Comparison of ENCODE assay signal across 19 mouse cellular contexts in genomic region chr5:144271772-144272171, GRCm38 (mm10). TPM values are rescaled to one million over a fixed set of nuclear protein-coding genes. Genes with fewer than 3 reads are reported as not detected.
DNase-seq lines count a peak whose midpoint lies in the region; ATAC-seq and TF ChIP-seq lines count a peak whose summit lies in the region.
"Had no signal": no experiment of that assay in that cellular context is flagged by ENCODE, and none has a peak within 500 bp of the region (broad histone marks: within the 10 kb centered on the region; RNA-seq: fewer than 3 reads in every experiment).

No protein-coding gene starts in this region.

- no peak for ATAC-seq in heart, embryonic 14.5 days (ENCODE audit: insufficient number of reproducible peaks, insufficient read depth, low FRiP score, low read depth)
- peak; percentile 29; the same call in 1 of the 2 replicates for ATAC-seq in stomach, embryonic 15.5 days (ENCODE audit: insufficient read depth, low FRiP score, low read depth)
- ATAC-seq in stomach, postnatal 0 days (ENCODE audit: low FRiP score, low TSS enrichment), result no peak
- ATAC-seq in intestine, postnatal 0 days, result peak; percentile 16; the same call in 1 of the 2 replicates
- ATAC-seq: Patski had no signal

- no peak for TF ChIP-seq CTCF in stomach, postnatal 0 days (IDR thresholded peaks at IDR 0.05; ENCODE audit: low read depth)
- no peak for TF ChIP-seq CTCF in intestine, postnatal 0 days (IDR thresholded peaks at IDR 0.05; ENCODE audit: low read depth)

- no peaks in the 10 kb centered on the region for H3K27me3 ChIP-seq in heart, embryonic 14.5 days (ENCODE audit: control insufficient read depth, insufficient read depth, low read length)
- H3K27me3 ChIP-seq in stomach, embryonic 15.5 days (replicated peaks), result no peaks in the 10 kb centered on the region
- H3K27me3 ChIP-seq in stomach, postnatal 0 days (ENCODE audit: control insufficient read depth, insufficient read depth, low read length), result no peaks in the 10 kb centered on the region
- H3K27me3 ChIP-seq in intestine, postnatal 0 days (replicated peaks; ENCODE audit: control insufficient read depth, insufficient read depth, low read length), result no peaks in the 10 kb centered on the region
- H3K27me3 ChIP-seq: forebrain, embryonic 12.5 days; hindbrain, embryonic 15.5 days; limb, embryonic 12.5 days; midbrain, embryonic 12.5 days; neural tube, embryonic 15.5 days; Patski had no signal

- H3K4me3 ChIP-seq in heart, embryonic 14.5 days (ENCODE audit: control insufficient read depth in 1 of 2, insufficient read depth in 1 of 2, low read depth in 1 of 2, low read length in 2 of 2), result no peak overlapping the region
- no peak overlapping the region for H3K4me3 ChIP-seq in stomach, embryonic 15.5 days (replicated peaks)
- no peak overlapping the region for H3K4me3 ChIP-seq in stomach, postnatal 0 days (ENCODE audit: low read depth, low read length)
- no peak overlapping the region for H3K4me3 ChIP-seq in intestine, postnatal 0 days (ENCODE audit: low read depth, low read length)
- H3K4me3 ChIP-seq: forebrain, embryonic 12.5 days; hindbrain, embryonic 15.5 days; limb, embryonic 12.5 days; midbrain, embryonic 12.5 days; neural tube, embryonic 15.5 days had no signal

- no peak for TF ChIP-seq EP300 in stomach, postnatal 0 days (optimal IDR thresholded peaks at IDR 0.05)

- 7% methylated on average over 5 of the region's 5 CpGs for WGBS in heart, embryonic 14.5 days
- 30% methylated on average over 5 of the region's 5 CpGs for WGBS in stomach, embryonic 15.5 days
- WGBS in stomach, postnatal 0 days, result 34% methylated on average over 5 of the region's 5 CpGs
- WGBS in intestine, postnatal 0 days, result 24% methylated on average over 5 of the region's 5 CpGs

- DNase-seq in heart, postnatal 25 days (ENCODE audit: low spot score), result no peak
- DNase-seq in stomach, postnatal 0 days (ENCODE audit: low spot score), result no peak
- DNase-seq in embryo, embryonic 9.5 days (ENCODE audit: extremely low spot score), result no peak
- DNase-seq in layer of hippocampus, postnatal 10 days (ENCODE audit: low spot score in 2 of 2), result no peak
- DNase-seq: adrenal gland, adult 8-10 months; cerebellum, adult 9-10 months; kidney, adult 11 months; lung, postnatal 10 days; right cerebral cortex, postnatal 14 days had no signal

- 0 out of 2 replicates have a peak overlapping the region, but pooled peaks have one; percentile 1 for H3K4me2 ChIP-seq in heart, embryonic 14.5 days (ENCODE audit: low read length)
- H3K4me2 ChIP-seq in stomach, embryonic 15.5 days, result no peak overlapping the region
- no peak overlapping the region for H3K4me2 ChIP-seq in stomach, postnatal 0 days (replicated peaks; ENCODE audit: low read depth)
- no peak overlapping the region for H3K4me2 ChIP-seq in intestine, postnatal 0 days (replicated peaks; ENCODE audit: low read depth)
- H3K4me2 ChIP-seq: forebrain, embryonic 12.5 days; hindbrain, embryonic 15.5 days; limb, embryonic 12.5 days; midbrain, embryonic 12.5 days; neural tube, embryonic 15.5 days had no signal

- peaks cover 28% of the 10 kb centered on the region for H3K36me3 ChIP-seq in heart, embryonic 14.5 days (ENCODE audit: control insufficient read depth, insufficient read depth, low read length)
- H3K36me3 ChIP-seq in stomach, embryonic 15.5 days, result no peaks in the 10 kb centered on the region; the same call in 1 of the 2 replicates
- H3K36me3 ChIP-seq in stomach, postnatal 0 days (ENCODE audit: control insufficient read depth, insufficient read depth, low read length), result peaks cover 2% of the 10 kb centered on the region
- H3K36me3 ChIP-seq in intestine, postnatal 0 days (ENCODE audit: control insufficient read depth, insufficient read depth), result peaks cover 54% of the 10 kb centered on the region
- H3K36me3 ChIP-seq: hindbrain, embryonic 15.5 days had no signal

- peak overlapping the region; percentile 47 to 62; a peak in 3 of 4 replicates for H3K27ac ChIP-seq in heart, embryonic 14.5 days (replicated peaks in 1 of 2; ENCODE audit: control insufficient read depth in 1 of 2, insufficient read depth in 1 of 2, low read depth in 2 of 2, low read length in 2 of 2)
- H3K27ac ChIP-seq in stomach, embryonic 15.5 days, result no peak overlapping the region
- no peak overlapping the region for H3K27ac ChIP-seq in stomach, postnatal 0 days (replicated peaks)
- H3K27ac ChIP-seq in intestine, postnatal 0 days (ENCODE audit: low read depth, low read length), result no peak overlapping the region
- H3K27ac ChIP-seq: forebrain, embryonic 12.5 days; hindbrain, embryonic 15.5 days; limb, embryonic 12.5 days; liver, embryonic 14.5 days; midbrain, embryonic 12.5 days; neural tube, embryonic 15.5 days had no signal

- intact Hi-C loops in heart, postnatal 25 days (cut with DNase I), result no loop called here

- peaks cover 23 to 42% of the 10 kb centered on the region in 2 experiments for H3K4me1 ChIP-seq in heart, embryonic 14.5 days (ENCODE audit: control insufficient read depth in 2 of 2, insufficient read depth in 2 of 2, low read length in 2 of 2)
- H3K4me1 ChIP-seq in stomach, embryonic 15.5 days, result no peaks in the 10 kb centered on the region
- H3K4me1 ChIP-seq in stomach, postnatal 0 days (replicated peaks; ENCODE audit: control insufficient read depth, insufficient read depth), result no peaks in the 10 kb centered on the region
- no peaks in the 10 kb centered on the region for H3K4me1 ChIP-seq in intestine, postnatal 0 days (replicated peaks; ENCODE audit: control insufficient read depth, insufficient read depth, low read length)
- H3K4me1 ChIP-seq: limb, embryonic 12.5 days; midbrain, embryonic 12.5 days had no signal

- no peaks in the 10 kb centered on the region for H3K9me3 ChIP-seq in heart, embryonic 14.5 days (ENCODE audit: control insufficient read depth, low read length)
- H3K9me3 ChIP-seq in stomach, embryonic 15.5 days, result no peaks in the 10 kb centered on the region
- no peaks in the 10 kb centered on the region for H3K9me3 ChIP-seq in stomach, postnatal 0 days (ENCODE audit: control insufficient read depth, low read length)
- H3K9me3 ChIP-seq in intestine, postnatal 0 days (ENCODE audit: control insufficient read depth), result no peaks in the 10 kb centered on the region
- H3K9me3 ChIP-seq: forebrain, embryonic 12.5 days; hindbrain, embryonic 15.5 days; limb, embryonic 12.5 days; midbrain, embryonic 12.5 days; neural tube, embryonic 15.5 days had no signal

- H3K9ac ChIP-seq in heart, embryonic 14.5 days (ENCODE audit: low read length), result no peak overlapping the region
- no peak overlapping the region for H3K9ac ChIP-seq in stomach, embryonic 15.5 days
- no peak overlapping the region for H3K9ac ChIP-seq in stomach, postnatal 0 days (ENCODE audit: low read length)
- H3K9ac ChIP-seq in intestine, postnatal 0 days (ENCODE audit: low read depth, low read length), result no peak overlapping the region
- H3K9ac ChIP-seq: forebrain, embryonic 12.5 days; hindbrain, embryonic 15.5 days; limb, embryonic 12.5 days; liver, embryonic 14.5 days; midbrain, embryonic 12.5 days; neural tube, embryonic 15.5 days had no signal

RNA-seq across cellular contexts. Expression of gene Bri3, which starts 27.5 kb away (rescaled TPM):
- 187 and 204 TPM in 2 replicates for polyA plus RNA-seq in heart, embryonic 14.5 days (2014; fragmentation: Nextera tagmentation; extraction: Ambion mirVana)
- total RNA-seq in heart, postnatal 25 days (2021), result 100 to 1,000 TPM; 114 to 130 TPM
- polyA plus RNA-seq in stomach, embryonic 15.5 days (2015; fragmentation: Nextera tagmentation; extraction: Ambion mirVana), result 125 and 133 TPM in 2 replicates
- 197 and 214 TPM in 2 replicates for polyA plus RNA-seq in stomach, postnatal 0 days (2015; fragmentation: Nextera tagmentation; extraction: Ambion mirVana)
- polyA plus RNA-seq in intestine, postnatal 0 days (2015; fragmentation: Nextera tagmentation; extraction: Ambion mirVana), result 313 and 341 TPM in 2 replicates
- 10 to 100 TPM; 64.3 to 69.4 TPM for total RNA-seq in layer of hippocampus, postnatal 10 days (2021)

RNA-seq across cellular contexts. Expression of gene Tecpr1, which starts 48.4 kb away (rescaled TPM):
- 12.6 and 14.4 TPM in 2 replicates for polyA plus RNA-seq in heart, embryonic 14.5 days (2014; fragmentation: Nextera tagmentation; extraction: Ambion mirVana)
- 10 to 100 TPM; 23.0 to 24.9 TPM for total RNA-seq in heart, postnatal 25 days (2021)
- polyA plus RNA-seq in stomach, embryonic 15.5 days (2015; fragmentation: Nextera tagmentation; extraction: Ambion mirVana), result 21.2 and 21.7 TPM in 2 replicates
- polyA plus RNA-seq in stomach, postnatal 0 days (2015; fragmentation: Nextera tagmentation; extraction: Ambion mirVana), result 15.4 and 16.9 TPM in 2 replicates
- polyA plus RNA-seq in intestine, postnatal 0 days (2015; fragmentation: Nextera tagmentation; extraction: Ambion mirVana), result 10.7 and 12.5 TPM in 2 replicates
- 10 to 100 TPM; 85.3 to 99.4 TPM for total RNA-seq in layer of hippocampus, postnatal 10 days (2021)

Comparison
In these comparisons a context has a peak if more than half of its experiments do, and no peak if none do; other contexts are left out.
1. ATAC-seq: peak in stomach, embryonic 15.5 days (single experiment) and intestine, postnatal 0 days (single experiment); none in heart, embryonic 14.5 days (single experiment) and stomach, postnatal 0 days (single experiment).
2. H3K27ac ChIP-seq: peak in heart, embryonic 14.5 days (2 of 2); none in stomach, embryonic 15.5 days (single experiment), stomach, postnatal 0 days (single experiment) and intestine, postnatal 0 days (single experiment).